Comparison of ENCODE assay signal across 8 mouse cellular contexts in the genomic region with DNA sequence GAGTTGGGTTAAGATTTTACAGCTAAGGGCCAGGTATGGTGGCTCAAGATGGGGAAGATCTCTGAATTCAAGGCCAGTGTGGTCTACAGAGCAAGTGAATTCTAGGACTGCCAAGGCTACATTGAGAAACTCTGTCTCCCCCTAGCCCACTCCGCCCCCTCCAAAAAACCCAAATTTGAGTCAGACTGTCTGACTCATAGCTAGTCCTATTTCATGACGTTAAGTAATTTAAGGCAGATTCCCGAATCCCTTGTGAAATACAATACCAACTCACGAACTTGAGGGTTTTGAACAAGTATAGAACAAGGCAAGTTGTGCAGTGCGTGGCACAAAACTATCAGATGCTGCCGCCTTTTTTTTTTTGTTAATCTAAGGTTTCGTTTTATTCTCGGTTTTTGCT. TPM values are rescaled to one million over a fixed set of nuclear protein-coding genes. Genes with fewer than 3 reads are reported as not detected.
DNase-seq lines count a peak whose midpoint lies in the region; ATAC-seq and TF ChIP-seq lines count a peak whose summit lies in the region.

No protein-coding gene starts in this region.

- no peak for TF ChIP-seq POLR2A in lung, adult 2 months (IDR thresholded peaks at IDR 0.05; ENCODE audit: borderline replicate concordance, extremely low read depth, low read depth, low read length)
- TF ChIP-seq POLR2A in olfactory bulb, adult 2 months (IDR thresholded peaks at IDR 0.05; ENCODE audit: insufficient read depth, low read depth, low read length) = no peak

- H3K36me3 ChIP-seq in embryonic facial prominence, embryonic 11.5 days (replicated peaks; ENCODE audit: control insufficient read depth, insufficient read depth, low read depth, low read length) = no peaks in the 10 kb centered on the region
- peaks cover 10% of the 10 kb centered on the region for H3K36me3 ChIP-seq in intestine, postnatal 0 days (ENCODE audit: control insufficient read depth, insufficient read depth)

- no peak for TF ChIP-seq CTCF in lung, adult 2 months (IDR thresholded peaks at IDR 0.05; ENCODE audit: insufficient read depth, low read length)
- TF ChIP-seq CTCF in intestine, postnatal 0 days (IDR thresholded peaks at IDR 0.05; ENCODE audit: low read depth) = no peak
- no peak for TF ChIP-seq CTCF in olfactory bulb, adult 2 months (IDR thresholded peaks at IDR 0.05; ENCODE audit: insufficient read depth, low read depth, low read length)

- no peaks in the 10 kb centered on the region for H3K27me3 ChIP-seq in embryonic facial prominence, embryonic 11.5 days (ENCODE audit: control insufficient read depth, insufficient read depth, low read length)
- no peaks in the 10 kb centered on the region for H3K27me3 ChIP-seq in intestine, postnatal 0 days (replicated peaks; ENCODE audit: control insufficient read depth, insufficient read depth, low read length)

- no peaks in the 10 kb centered on the region for H3K9me3 ChIP-seq in embryonic facial prominence, embryonic 11.5 days (replicated peaks; ENCODE audit: control insufficient read depth, low read length)
- H3K9me3 ChIP-seq in intestine, postnatal 0 days (ENCODE audit: control insufficient read depth) = no peaks in the 10 kb centered on the region

- no peak for DNase-seq in lung, adult 2 months
- DNase-seq in lung, adult 18-20 months = no peak
- no peak for DNase-seq in embryonic facial prominence, embryonic 11.5 days (ENCODE audit: low spot score)
- DNase-seq in right cerebral cortex, postnatal 14 days = no peak
- no peak for DNase-seq in natural killer cell, adult 2 months (ENCODE audit: low spot score in 2 of 2)
- DNase-seq in urinary bladder, postnatal 4 days (ENCODE audit: low spot score in 2 of 2) = no peak

- peaks cover 9% of the 10 kb centered on the region for H3K4me1 ChIP-seq in lung, adult 2 months (ENCODE audit: control insufficient read depth, insufficient read depth, low read length)
- no peaks in the 10 kb centered on the region for H3K4me1 ChIP-seq in embryonic facial prominence, embryonic 11.5 days (ENCODE audit: control insufficient read depth, insufficient read depth, low read length)
- peaks cover 4% of the 10 kb centered on the region for H3K4me1 ChIP-seq in intestine, postnatal 0 days (replicated peaks; ENCODE audit: control insufficient read depth, insufficient read depth, low read length)
- peaks cover 9% of the 10 kb centered on the region for H3K4me1 ChIP-seq in olfactory bulb, adult 2 months (ENCODE audit: control insufficient read depth, insufficient read depth, low read length)

- H3K4me3 ChIP-seq in lung, adult 2 months (replicated peaks; ENCODE audit: extremely low read depth, low read depth, low read length) = peak overlapping the region; percentile 100
- H3K4me3 ChIP-seq in embryonic facial prominence, embryonic 11.5 days (ENCODE audit: low read depth, low read length) = peak overlapping the region; percentile 91
- H3K4me3 ChIP-seq in intestine, postnatal 0 days (ENCODE audit: low read depth, low read length) = peak overlapping the region; percentile 88
- 0 out of 2 replicates have a peak overlapping the region, but pooled peaks have one; percentile 76 for H3K4me3 ChIP-seq in olfactory bulb, adult 2 months (ENCODE audit: insufficient read depth, low read depth, low read length)

- H3K4me2 ChIP-seq in embryonic facial prominence, embryonic 11.5 days (ENCODE audit: low read depth, low read length) = peak overlapping the region; percentile 77
- H3K4me2 ChIP-seq in intestine, postnatal 0 days (replicated peaks; ENCODE audit: low read depth) = peak overlapping the region; percentile 87

- no peak for ATAC-seq in embryonic facial prominence, embryonic 11.5 days (replicated peaks; ENCODE audit: insufficient number of reproducible peaks, low FRiP score, low TSS enrichment, low read depth)
- no peak for ATAC-seq in intestine, postnatal 0 days

- 48% methylated on average over 8 of the region's 8 CpGs for WGBS in lung, adult 2 months
- 48% methylated on average over 8 of the region's 8 CpGs for WGBS in embryonic facial prominence, embryonic 11.5 days
- WGBS in intestine, postnatal 0 days = 50% methylated on average over 8 of the region's 8 CpGs
- WGBS in olfactory bulb, adult 2 months = 49% methylated on average over 8 of the region's 8 CpGs

- no peak overlapping the region for H3K27ac ChIP-seq in embryonic facial prominence, embryonic 11.5 days (replicated peaks; ENCODE audit: low read depth, low read length)
- H3K27ac ChIP-seq in intestine, postnatal 0 days (ENCODE audit: low read depth, low read length) = peak overlapping the region; percentile 66
- H3K27ac ChIP-seq in olfactory bulb, adult 2 months (ENCODE audit: insufficient read depth, low read depth, low read length) = no peak overlapping the region

- H3K9ac ChIP-seq in embryonic facial prominence, embryonic 11.5 days (replicated peaks; ENCODE audit: low read length) = no peak overlapping the region; the same call in 1 of the 2 replicates
- H3K9ac ChIP-seq in intestine, postnatal 0 days (ENCODE audit: low read depth, low read length) = peak overlapping the region; percentile 79

RNA-seq across cellular contexts. Expression of a gene that starts 0.6 kb away (rescaled TPM):
- 18.1 and 24.1 TPM in 2 replicates for polyA plus RNA-seq in lung, adult 2 months (2012; rRNA removed)
- polyA plus RNA-seq in embryonic facial prominence, embryonic 11.5 days (2014; fragmentation: Nextera tagmentation; extraction: Ambion mirVana) = 37.3 and 37.7 TPM in 2 replicates
- polyA plus RNA-seq in intestine, postnatal 0 days (2015; fragmentation: Nextera tagmentation; extraction: Ambion mirVana) = 91.8 and 99.2 TPM in 2 replicates
- not detected in 2 replicates for polyA plus RNA-seq in olfactory bulb, adult 2 months (2012; ENCODE audit: insufficient read depth, insufficient read length, low replicate concordance, missing spikeins)

RNA-seq across cellular contexts. Expression of a gene that starts 9.8 kb away (rescaled TPM):
- polyA plus RNA-seq in lung, adult 2 months (2012; rRNA removed) = not detected in 2 replicates
- polyA plus RNA-seq in embryonic facial prominence, embryonic 11.5 days (2014; fragmentation: Nextera tagmentation; extraction: Ambion mirVana) = 0.50 TPM in 1 of 2 replicates, not detected in the other
- 142 and 149 TPM in 2 replicates for polyA plus RNA-seq in intestine, postnatal 0 days (2015; fragmentation: Nextera tagmentation; extraction: Ambion mirVana)
- polyA plus RNA-seq in olfactory bulb, adult 2 months (2012; ENCODE audit: insufficient read depth, insufficient read length, low replicate concordance, missing spikeins) = not detected in 2 replicates

RNA-seq across cellular contexts. Expression of a gene that starts 28.4 kb away (rescaled TPM):
- polyA plus RNA-seq in lung, adult 2 months (2012; rRNA removed) = 1.4 and 1.6 TPM in 2 replicates
- polyA plus RNA-seq in embryonic facial prominence, embryonic 11.5 days (2014; fragmentation: Nextera tagmentation; extraction: Ambion mirVana) = 78.7 and 85.5 TPM in 2 replicates
- 5.2 and 7.4 TPM in 2 replicates for polyA plus RNA-seq in intestine, postnatal 0 days (2015; fragmentation: Nextera tagmentation; extraction: Ambion mirVana)
- polyA plus RNA-seq in olfactory bulb, adult 2 months (2012; ENCODE audit: insufficient read depth, insufficient read length, low replicate concordance, missing spikeins) = not detected in 2 replicates

RNA-seq across cellular contexts. Expression of a gene that starts 31.1 kb away (rescaled TPM):
- polyA plus RNA-seq in lung, adult 2 months (2012; rRNA removed) = 31.1 and 38.1 TPM in 2 replicates
- 28.2 and 28.3 TPM in 2 replicates for polyA plus RNA-seq in embryonic facial prominence, embryonic 11.5 days (2014; fragmentation: Nextera tagmentation; extraction: Ambion mirVana)
- polyA plus RNA-seq in intestine, postnatal 0 days (2015; fragmentation: Nextera tagmentation; extraction: Ambion mirVana) = 24.8 and 25.0 TPM in 2 replicates
- polyA plus RNA-seq in olfactory bulb, adult 2 months (2012; ENCODE audit: insufficient read depth, insufficient read length, low replicate concordance, missing spikeins) = not detected in 2 replicates

RNA-seq across cellular contexts. Expression of a gene that starts 41.4 kb away (rescaled TPM):
- polyA plus RNA-seq in lung, adult 2 months (2012; rRNA removed) = 235 and 352 TPM in 2 replicates
- polyA plus RNA-seq in embryonic facial prominence, embryonic 11.5 days (2014; fragmentation: Nextera tagmentation; extraction: Ambion mirVana) = 478 and 527 TPM in 2 replicates
- 1,112 and 1,236 TPM in 2 replicates for polyA plus RNA-seq in intestine, postnatal 0 days (2015; fragmentation: Nextera tagmentation; extraction: Ambion mirVana)
- not detected in 2 replicates for polyA plus RNA-seq in olfactory bulb, adult 2 months (2012; ENCODE audit: insufficient read depth, insufficient read length, low replicate concordance, missing spikeins)

Comparison
In these comparisons a context has a peak if more than half of its experiments do, and no peak if none do; other contexts are left out.
1. RNA of a gene that starts 0.6 kb away (polyA plus RNA-seq): 91.8 to 99.2 TPM in intestine, postnatal 0 days, 37.3 to 37.7 TPM in embryonic facial prominence, embryonic 11.5 days and 18.1 to 24.1 TPM in lung, adult 2 months; not detected in olfactory bulb, adult 2 months; every median in the first group is over 10 times any median in the second.
2. RNA of a gene that starts 9.8 kb away (polyA plus RNA-seq): 142 to 149 TPM in intestine, postnatal 0 days; 0.50 TPM in embryonic facial prominence, embryonic 11.5 days, not detected in lung, adult 2 months and not detected in olfactory bulb, adult 2 months; every median in the first group is over 10 times any median in the second.
3. Peak in every context shown above with its lines, with median percentiles within 50 percentile points of each other: H3K4me3 ChIP-seq.